Mouse (Mus musculus): ENCODE results near the gene Dmrta2.

DNA sequence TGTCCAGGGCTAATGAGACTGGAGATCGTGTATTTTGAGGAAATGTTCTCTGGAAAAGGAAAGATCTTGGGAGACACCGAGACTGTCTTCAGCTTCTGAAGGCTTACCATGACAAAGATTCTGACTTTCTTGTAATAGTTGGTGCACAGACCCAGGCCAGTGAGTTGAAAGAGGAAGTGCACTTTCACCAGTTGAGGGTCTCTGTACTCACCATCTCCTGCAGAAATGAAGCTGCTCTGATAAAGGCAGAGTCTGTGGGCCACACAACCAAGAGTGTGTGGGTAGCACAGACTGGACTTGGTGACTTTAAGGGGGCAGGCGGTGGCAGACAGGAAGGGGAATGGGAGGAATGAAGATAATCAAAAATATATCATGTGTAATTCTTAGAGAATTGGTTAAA lies 41.3 kb upstream of the Dmrta2 start:
- TF ChIP-seq POLR2A (IDR thresholded peaks at IDR 0.05; ENCODE audit: borderline replicate concordance, low read depth, low read length): no peak
- TF ChIP-seq CTCF (IDR thresholded peaks at IDR 0.05; ENCODE audit: low read depth, low read length): no peak
